Mouse (Mus musculus) bone marrow, adult 2 months (tissue): ENCODE results near the gene Gabpb2. TPM values are rescaled to one million over a fixed set of nuclear protein-coding genes. Genes with fewer than 3 reads are reported as not detected.
"Not testable (repeated sequence)": the region's sequence is repeated elsewhere in the genome, so short reads cannot be mapped to it uniquely, and the experiment has no call there.

Experiments used
- H3K27ac ChIP-seq: fragments of 200-500 bp; 2 replicates; pipeline ENCODE4 v1.5.1; 2012; ENCODE audit warnings: low read depth, mild to moderate bottlenecking, control low read depth, inconsistent platforms, low read length; ENCODE audit not compliant: control insufficient read depth, poor library complexity, insufficient read depth
- H3K4me1 ChIP-seq: fragments of 200-500 bp; 2 replicates; pipeline ENCODE4 v1.6.1; 2011; ENCODE audit warnings: low read length; ENCODE audit not compliant: control insufficient read depth, insufficient read depth
- H3K4me3 ChIP-seq: fragments of 200-500 bp; replicated peaks from 2 replicates; pipeline ENCODE3; 2011; ENCODE audit warnings: mild to moderate bottlenecking, low read depth, low read length, control low read depth; ENCODE audit not compliant: control insufficient read depth
- CTCF ChIP-seq: fragments of 200-500 bp; IDR thresholded peaks from 2 replicates; pipeline ENCODE4 v1.5.1; 2011; ENCODE audit warnings: low read length, control low read depth; ENCODE audit not compliant: control insufficient read depth, insufficient read depth
- POLR2A ChIP-seq: fragments of 200-500 bp; IDR thresholded peaks from 2 replicates; pipeline ENCODE4 v1.6.1; 2011; ENCODE audit warnings: low read depth, mild to moderate bottlenecking, control low read depth, low read length, borderline replicate concordance; ENCODE audit not compliant: control insufficient read depth
- WGBS: fragments of 180-500 bp; shearing (Covaris S2); methylation state at CpG from one replicate; pipeline ENCODE4 v1.1.7; 2018; 5-methylcytosine and 5-hydroxymethylcytosine counted together
- polyA plus RNA-seq: library from polyadenylated mRNA; stranded (reverse); fragments of >200 nt; gene quantifications from 2 replicates; pipeline ENCODE4 v1.2.4, GENCODE M21; 2011; ENCODE audit warnings: low replicate concordance; ENCODE audit not compliant: missing spikeins, insufficient read depth, insufficient read length

Gabpb2 gene
- polyA plus RNA-seq, 1 experiment: 28.5 TPM

GRCm38 (mm10) chr3:95228148-95228893, 10.6 kb upstream of the Gabpb2 start, which contains the start of gene Cdc42se1:
Gene Cdc42se1, plus strand, starts transcription at chr3:95228732.
- under 1% methylated on average over 64 of the region's 64 CpGs for WGBS

DNA sequence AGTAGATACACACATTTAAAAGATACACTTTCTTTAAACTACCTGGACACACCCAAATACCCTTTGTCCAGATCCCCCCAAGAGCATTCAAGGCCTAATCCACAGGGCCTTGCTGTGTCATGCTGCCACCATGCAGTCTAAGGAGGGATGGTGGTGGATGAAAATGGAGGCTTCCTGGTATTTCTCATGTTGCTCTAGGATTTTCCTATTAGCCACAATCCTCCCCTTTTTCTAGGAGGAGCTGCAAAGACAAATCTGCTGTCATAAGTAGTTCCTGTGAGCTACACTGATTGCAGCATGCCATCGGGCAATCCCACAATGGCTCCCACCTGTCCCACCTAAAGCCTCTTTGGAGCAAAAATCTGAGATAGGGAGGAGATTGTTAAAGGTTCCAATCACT, 9.5 kb upstream of the Gabpb2 start:
- Histone ChIP-seq H3K27ac (no peak overlapping the region), H3K4me3 (no peak overlapping the region), H3K4me1 (peaks cover 4% of the 10 kb centered on the region; the same call in 1 of the 2 replicates)
- no peak for TF ChIP-seq POLR2A
- TF ChIP-seq CTCF: no peak
- WGBS: 31% methylated on average over 1 of the region's 1 CpGs

More at GRCm38 (mm10) chr3:95228148-95228893, 10.6 kb upstream of the Gabpb2 start, which contains the start of gene Cdc42se1:
- Histone ChIP-seq H3K4me3 (peak within 1 kb of the TSS; percentile 91), H3K27ac (peak within 1 kb of the TSS; percentile 95), H3K4me1 (peaks cover 4% of the 10 kb centered on the region; the same call in 1 of the 2 replicates)
- TF ChIP-seq POLR2A: peak; percentile 89
- TF ChIP-seq CTCF: no peak

- Histone ChIP-seq H3K4me1 (no peaks in the 10 kb centered on the region), H3K27ac (no peak overlapping the region), H3K4me3 (no peak overlapping the region)
- WGBS: 82% methylated on average over 6 of the region's 6 CpGs
- TF ChIP-seq POLR2A: no peak
- TF ChIP-seq CTCF: no peak
Measured at GRCm38 (mm10) chr3:95224295-95224694, 6.6 kb upstream of the Gabpb2 start.

- Histone ChIP-seq H3K4me1 (no peaks in the 10 kb centered on the region), H3K27ac (no peak overlapping the region), H3K4me3 (no peak overlapping the region)
- 82% methylated on average over 2 of the region's 2 CpGs for WGBS
- no peak for TF ChIP-seq POLR2A
- TF ChIP-seq CTCF: no peak
Measured at GRCm38 (mm10) chr3:95223041-95223440, 5.3 kb upstream of the Gabpb2 start.

- Histone ChIP-seq H3K4me3 (no peak overlapping the region), H3K27ac (no peak overlapping the region; the same call in 1 of the 2 replicates), H3K4me1 (no peaks in the 10 kb centered on the region)
- TF ChIP-seq POLR2A (no peak), CTCF (no peak)
- WGBS: 48% methylated on average over 6 of the region's 6 CpGs
Measured at GRCm38 (mm10) chr3:95218466-95219137, 886 bp upstream of the Gabpb2 start.

- peak overlapping the region; percentile 80 for H3K4me3 ChIP-seq
- no peaks in the 10 kb centered on the region for H3K4me1 ChIP-seq
- H3K27ac ChIP-seq: peak overlapping the region; percentile 3; the same call in 1 of the 2 replicates
- TF ChIP-seq POLR2A: no peak
- no peak for TF ChIP-seq CTCF
- 15% methylated on average over 4 of the region's 4 CpGs for WGBS
Measured at GRCm38 (mm10) chr3:95216655-95217254, 961 bp downstream of the Gabpb2 start.

DNA sequence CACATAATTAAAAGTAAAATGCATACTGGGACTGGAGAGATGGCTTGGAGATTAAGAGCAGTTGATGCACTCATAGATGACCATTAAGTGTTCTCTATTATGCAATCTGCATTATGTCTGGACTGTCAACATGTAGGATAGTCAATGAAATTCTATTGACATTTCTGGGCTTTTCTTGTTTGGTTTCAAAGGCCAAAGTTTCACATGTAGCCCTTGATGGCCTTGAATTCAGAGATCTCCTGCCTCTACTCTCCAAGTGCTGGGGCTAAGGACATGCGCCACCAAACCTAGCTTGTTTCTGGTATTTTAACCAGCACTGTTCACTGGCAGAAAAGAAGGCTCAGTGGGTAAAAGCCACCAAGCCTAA, 4.1 kb downstream of the Gabpb2 start:
- Histone ChIP-seq H3K4me1 (no peaks in the 10 kb centered on the region), H3K4me3 (no peak overlapping the region), H3K27ac (no peak overlapping the region)
- no peak for TF ChIP-seq CTCF
- no peak for TF ChIP-seq POLR2A
- WGBS: 97% methylated on average over 1 of the region's 1 CpGs

DNA sequence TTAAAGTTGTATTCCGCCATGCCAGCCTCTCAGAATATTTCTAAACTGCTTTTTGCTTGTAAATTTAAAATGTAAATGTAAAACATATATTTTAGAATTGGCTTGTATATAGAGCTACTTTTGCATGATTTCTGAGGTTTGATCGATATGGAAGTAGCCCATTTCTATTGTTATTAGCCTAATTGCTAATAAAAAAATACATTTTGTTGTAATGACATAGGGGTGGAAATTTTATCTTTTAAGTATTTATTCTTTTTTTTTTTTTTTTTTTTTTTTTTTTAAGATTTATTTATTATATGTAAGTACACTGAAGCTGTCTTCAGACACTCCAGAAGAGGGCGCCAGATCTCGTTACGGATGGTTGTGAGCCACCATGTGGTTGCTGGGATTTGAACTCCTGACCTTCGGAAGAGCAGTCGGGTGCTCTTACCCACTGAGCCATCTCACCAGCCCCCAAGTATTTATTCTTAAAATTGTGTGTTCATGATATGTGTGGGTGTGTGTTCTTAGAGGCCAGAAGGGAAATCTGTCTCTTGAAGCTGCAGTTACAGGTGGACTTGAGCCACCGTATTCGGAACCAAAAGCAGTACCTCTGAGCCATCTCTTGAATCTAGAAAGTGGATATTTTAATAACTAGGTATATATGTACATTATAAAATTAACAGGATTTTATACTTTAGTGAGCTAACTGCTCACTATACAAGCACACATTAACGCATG, 4.7 kb downstream of the Gabpb2 start:
- WGBS: 70% methylated on average over 9 of the region's 10 CpGs

More for the DNA sequence above, 4.7 kb downstream of the Gabpb2 start:
- not testable (repeated sequence) for H3K4me3 ChIP-seq, H3K27ac ChIP-seq, H3K4me1 ChIP-seq
